Mouse (Mus musculus) heart, postnatal 0 days (tissue): ENCODE data around the gene Prkca. TPM values are rescaled to one million over a fixed set of nuclear protein-coding genes. Genes with fewer than 3 reads are reported as not detected.

ENCODE experiments used
- ATAC-seq: fragments of 200-750 bp; cut with Nextera tagmentation; 2 replicates; pipeline ENCODE4 v1.8.0; 2017; ENCODE audit warnings: low read depth, moderate number of reproducible peaks, moderate library complexity; ENCODE audit not compliant: insufficient read depth
- DNase-seq: peaks from one replicate; pipeline ENCODE4 v3.0.0-alpha.2; 2016; ENCODE audit warnings: low spot score
- H3K27ac ChIP-seq: fragments of 300-500 bp; sonication (generic); 2 replicates; pipeline ENCODE4 v1.5.1; 2014; ENCODE audit warnings: low read depth, mild to moderate bottlenecking
- H3K27me3 ChIP-seq: fragments of 300-500 bp; sonication (generic); 2 replicates; pipeline ENCODE4 v1.6.1; 2014; ENCODE audit warnings: low read length, mixed read lengths; ENCODE audit not compliant: control insufficient read depth, insufficient read depth
- H3K36me3 ChIP-seq: fragments of 300-500 bp; sonication (generic); replicated peaks from 2 replicates; pipeline ENCODE4 v1.6.1; 2014; ENCODE audit warnings: low read length, mixed read lengths; ENCODE audit not compliant: control insufficient read depth, insufficient read depth
- H3K4me1 ChIP-seq: fragments of 300-500 bp; sonication (generic); 2 replicates; pipeline ENCODE4 v1.6.1; 2014; ENCODE audit warnings: antibody characterized with exemption; ENCODE audit not compliant: control insufficient read depth, insufficient read depth
- H3K4me2 ChIP-seq: fragments of 300-500 bp; sonication (generic); 2 replicates; pipeline ENCODE4 v1.6.1; 2014; ENCODE audit warnings: low read depth, mild to moderate bottlenecking, low read length, moderate library complexity
- H3K4me3 ChIP-seq: fragments of 300-500 bp; sonication (generic); 2 replicates; pipeline ENCODE4 v1.5.1; 2014; ENCODE audit warnings: low read depth, low read length
- H3K9ac ChIP-seq: fragments of 300-500 bp; sonication (generic); replicated peaks from 2 replicates; pipeline ENCODE4 v1.6.1; 2014; ENCODE audit warnings: low read depth, low read length, mixed read lengths
- H3K9me3 ChIP-seq: fragments of 300-500 bp; sonication (generic); replicated peaks from 2 replicates; pipeline ENCODE4 v1.6.1; 2016; ENCODE audit warnings: low read length; ENCODE audit not compliant: control insufficient read depth
- CTCF ChIP-seq: IDR thresholded peaks from 2 replicates; pipeline ENCODE4 v1.5.1; 2016; ENCODE audit warnings: antibody characterized with exemption, control low read depth, low read depth
- EP300 ChIP-seq: IDR thresholded peaks from 2 replicates; pipeline ENCODE4 v1.6.1; 2016; ENCODE audit warnings: antibody characterized with exemption, low read depth
- WGBS: fragments of 180-500 bp; shearing (Covaris S2); extraction: QIAGEN DNeasy Blood & Tissue Kit; methylation state at CpG from one replicate; pipeline ENCODE4 v1.1.7; 2014; 5-methylcytosine and 5-hydroxymethylcytosine counted together
- polyA plus RNA-seq: library from polyadenylated mRNA; unstranded; fragments of >200 nt; fragmentation: Nextera tagmentation; extraction: Ambion mirVana; gene quantifications from 2 replicates; pipeline ENCODE4 v1.2.1, GENCODE M21; 2015
- total RNA-seq: library from RNA; depleted of rRNA; stranded (reverse); fragments of >200 nt; gene quantifications from 2 replicates; pipeline ENCODE4 v1.2.3, GENCODE M21; 2014; ENCODE audit warnings: low replicate concordance

Gene Prkca
- total and polyA plus RNA-seq, 2 experiments from 2014 or later = 7.0 to 11.2 TPM

GRCm38 (mm10) chr11:108025726-108026425, 317.9 kb downstream of the Prkca start:
- H3K27me3 ChIP-seq = no peaks in the 10 kb centered on the region
- no peaks in the 10 kb centered on the region for H3K9me3 ChIP-seq
- DNase-seq (peak; percentile 47), ATAC-seq (no peak)
- H3K27ac ChIP-seq = no peak overlapping the region
- no peaks in the 10 kb centered on the region for H3K4me1 ChIP-seq
- H3K36me3 ChIP-seq = no peaks in the 10 kb centered on the region
- WGBS = 56% methylated on average over 7 of the region's 7 CpGs
- no peak overlapping the region for H3K4me2 ChIP-seq
- no peak for TF ChIP-seq EP300
- peak; percentile 74 for TF ChIP-seq CTCF
- H3K4me3 ChIP-seq = no peak overlapping the region
- H3K9ac ChIP-seq = no peak overlapping the region

- H3K4me1 ChIP-seq = no peaks in the 10 kb centered on the region
- H3K27ac ChIP-seq = no peak overlapping the region
- H3K4me2 ChIP-seq = no peak overlapping the region
- DNase-seq = no peak
- H3K27me3 ChIP-seq = no peaks in the 10 kb centered on the region
- WGBS = 46% methylated on average over 14 of the region's 14 CpGs
- TF ChIP-seq EP300 (no peak), CTCF (no peak)
- no peak for ATAC-seq
- H3K9me3 ChIP-seq = no peaks in the 10 kb centered on the region
- H3K9ac ChIP-seq = no peak overlapping the region
- no peaks in the 10 kb centered on the region for H3K36me3 ChIP-seq
- no peak overlapping the region for H3K4me3 ChIP-seq
Observed at GRCm38 (mm10) chr11:108023188-108023587, 320.5 kb downstream of the Prkca start.

- no peak overlapping the region for H3K27ac ChIP-seq
- no peaks in the 10 kb centered on the region for H3K9me3 ChIP-seq
- TF ChIP-seq CTCF (no peak), EP300 (no peak)
- H3K4me1 ChIP-seq = no peaks in the 10 kb centered on the region
- ATAC-seq (no peak), DNase-seq (no peak)
- H3K4me2 ChIP-seq = no peak overlapping the region
- H3K36me3 ChIP-seq = no peaks in the 10 kb centered on the region
- 89% methylated on average over 3 of the region's 3 CpGs for WGBS
- no peak overlapping the region for H3K9ac ChIP-seq
- no peaks in the 10 kb centered on the region for H3K27me3 ChIP-seq
- no peak overlapping the region for H3K4me3 ChIP-seq
Observed at GRCm38 (mm10) chr11:108020889-108021288, 322.8 kb downstream of the Prkca start.

- Histone ChIP-seq H3K27ac (no peak overlapping the region), H3K4me1 (no peaks in the 10 kb centered on the region), H3K9ac (no peak overlapping the region), H3K36me3 (peaks cover 6% of the 10 kb centered on the region; the same call in 1 of the 2 replicates), H3K9me3 (no peaks in the 10 kb centered on the region), H3K4me3 (no peak overlapping the region), H3K4me2 (no peak overlapping the region), H3K27me3 (no peaks in the 10 kb centered on the region)
- TF ChIP-seq CTCF = no peak
- ATAC-seq (no peak), DNase-seq (no peak)
- 43% methylated on average over 5 of the region's 5 CpGs for WGBS
Observed at GRCm38 (mm10) chr11:108015284-108015683, 328.4 kb downstream of the Prkca start.

GRCm38 (mm10) chr11:108013390-108013789, 330.3 kb downstream of the Prkca start:
- H3K4me1 ChIP-seq = no peaks in the 10 kb centered on the region
- ATAC-seq = no peak; the same call in 1 of the 2 replicates
- no peak overlapping the region for H3K4me3 ChIP-seq
- TF ChIP-seq EP300 (no peak), CTCF (no peak)
- peaks cover 11% of the 10 kb centered on the region; the same call in 1 of the 2 replicates for H3K36me3 ChIP-seq
- H3K27ac ChIP-seq = 0 out of 2 replicates have a peak overlapping the region, but pooled peaks have one; percentile 11
- H3K9ac ChIP-seq = no peak overlapping the region
- no peak overlapping the region for H3K4me2 ChIP-seq
- H3K9me3 ChIP-seq = no peaks in the 10 kb centered on the region
- WGBS = 63% methylated on average over 5 of the region's 5 CpGs
- DNase-seq = no peak
- H3K27me3 ChIP-seq = no peaks in the 10 kb centered on the region

GRCm38 (mm10) chr11:108010465-108010864, 333.3 kb downstream of the Prkca start:
- peaks cover 11% of the 10 kb centered on the region; the same call in 1 of the 2 replicates for H3K36me3 ChIP-seq
- no peaks in the 10 kb centered on the region for H3K9me3 ChIP-seq
- H3K4me1 ChIP-seq = no peaks in the 10 kb centered on the region
- no peak for DNase-seq
- no peak overlapping the region for H3K9ac ChIP-seq
- no peak overlapping the region for H3K4me2 ChIP-seq
- H3K27ac ChIP-seq = no peak overlapping the region
- 83% methylated on average over 4 of the region's 4 CpGs for WGBS
- no peak for ATAC-seq
- no peaks in the 10 kb centered on the region for H3K27me3 ChIP-seq
- TF ChIP-seq EP300 (no peak), CTCF (peak; percentile 50)
- no peak overlapping the region for H3K4me3 ChIP-seq
